Mouse (Mus musculus): ENCODE results near the gene Ran. TPM values are rescaled to one million over a fixed set of nuclear protein-coding genes. Genes with fewer than 3 reads are reported as not detected.
A peak's percentile ranks its signal among the peaks of the same experiment; 100 is the strongest.

Ran gene
- total and polyA plus RNA-seq, 3 experiments: 44.4 to 99.2 (median 88.2) TPM

DNA sequence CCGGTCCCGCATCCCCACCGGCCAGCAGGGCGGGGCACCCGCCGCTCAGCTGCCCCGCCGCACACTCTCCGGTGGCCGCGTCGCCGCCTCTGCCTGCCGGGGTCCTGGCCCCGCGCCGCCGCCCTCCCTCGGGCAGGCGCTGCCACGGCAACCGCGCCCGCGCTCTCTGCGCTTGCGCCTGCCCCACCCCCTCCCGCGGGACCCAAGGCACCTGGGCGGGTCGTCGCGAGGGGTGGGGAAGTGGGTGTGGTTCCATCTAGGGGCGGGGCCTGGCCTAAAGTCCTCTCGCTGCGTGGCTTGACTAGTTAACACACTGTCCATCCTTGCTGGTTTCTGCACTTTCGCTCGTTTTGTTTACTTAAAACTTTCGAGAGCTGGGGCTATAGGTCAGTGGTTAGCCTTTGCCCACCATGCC, 11.4 kb upstream of the Ran start, which contains the start of gene Stx2:
Stx2 (minus strand) TSS at position 163 of the 415 bp plus-strand sequence.
- Histone ChIP-seq H3K4me1 (ENCODE audit: control insufficient read depth, insufficient read depth, low read length) (peaks cover 7% of the 10 kb centered on the region), H3K9ac (ENCODE audit: low read depth, low read length) (peak within 1 kb of the TSS; percentile 79), H3K4me3 (peak within 1 kb of the TSS; percentile 66), H3K27me3 (ENCODE audit: control insufficient read depth, insufficient read depth, low read length) (no peaks in the 10 kb centered on the region), H3K27ac (peak within 1 kb of the TSS; percentile 87), H3K79me2 (replicated peaks; ENCODE audit: control insufficient read depth, insufficient read depth, low read length) (no peaks in the 10 kb centered on the region), H3K36me3 (ENCODE audit: control insufficient read depth, insufficient read depth, low read length) (no peaks in the 10 kb centered on the region)
- intact Hi-C loops (cut with DNase I): loop anchor here (1.0 kb wide), 1 partner anchor 12 kb away; the partner anchor contains the start of gene Ran
- 3% methylated on average over 39 of the region's 39 CpGs for WGBS
- TF ChIP-seq EP300 (IDR thresholded peaks at IDR 0.05; ENCODE audit: insufficient read depth, low read depth, low read length) (no peak), CTCF (IDR thresholded peaks at IDR 0.05) (peak; percentile 20; the same call in 1 of the 2 replicates), POLR2A (IDR thresholded peaks at IDR 0.05; ENCODE audit: insufficient read depth, low read depth, low read length) (peak; percentile 64)
- DNase-seq: peak; percentile 96 to 97

DNA sequence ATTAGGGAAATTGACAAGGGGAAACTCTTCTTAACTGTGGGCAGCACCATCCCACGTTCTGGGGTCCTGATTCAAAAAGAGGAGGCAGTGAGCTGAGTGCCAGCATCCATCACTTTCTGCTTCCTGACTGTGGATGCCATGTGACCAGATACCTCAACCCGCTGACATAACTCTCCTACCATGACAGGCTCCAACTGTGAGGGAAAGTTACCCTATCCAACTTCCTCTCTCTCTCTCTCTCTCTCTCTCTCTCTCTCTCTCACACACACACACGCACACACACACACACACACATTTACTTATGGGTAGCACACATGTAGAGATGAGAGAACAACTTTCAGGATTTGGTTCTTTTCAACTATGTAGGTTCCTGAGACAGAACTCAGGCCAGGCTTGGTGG, 10.3 kb upstream of the Ran start:
- Histone ChIP-seq H3K36me3 (ENCODE audit: control insufficient read depth, insufficient read depth, low read length) (no peaks in the 10 kb centered on the region), H3K27me3 (ENCODE audit: control insufficient read depth, insufficient read depth, low read length) (no peaks in the 10 kb centered on the region), H3K9ac (ENCODE audit: low read depth, low read length) (no peak overlapping the region), H3K4me1 (ENCODE audit: control insufficient read depth, insufficient read depth, low read length) (peaks cover 7% of the 10 kb centered on the region), H3K79me2 (replicated peaks; ENCODE audit: control insufficient read depth, insufficient read depth, low read length) (no peaks in the 10 kb centered on the region), H3K4me3 (no peak overlapping the region), H3K27ac (no peak overlapping the region)
- DNase-seq: no peak
- WGBS: 78% methylated on average over 3 of the region's 3 CpGs
- no peak for TF ChIP-seq POLR2A (IDR thresholded peaks at IDR 0.05; ENCODE audit: insufficient read depth, low read depth, low read length)
- no peak for TF ChIP-seq EP300 (IDR thresholded peaks at IDR 0.05; ENCODE audit: insufficient read depth, low read depth, low read length)
- no peak for TF ChIP-seq CTCF (IDR thresholded peaks at IDR 0.05)
- intact Hi-C loops (cut with DNase I): no loop called here

DNA sequence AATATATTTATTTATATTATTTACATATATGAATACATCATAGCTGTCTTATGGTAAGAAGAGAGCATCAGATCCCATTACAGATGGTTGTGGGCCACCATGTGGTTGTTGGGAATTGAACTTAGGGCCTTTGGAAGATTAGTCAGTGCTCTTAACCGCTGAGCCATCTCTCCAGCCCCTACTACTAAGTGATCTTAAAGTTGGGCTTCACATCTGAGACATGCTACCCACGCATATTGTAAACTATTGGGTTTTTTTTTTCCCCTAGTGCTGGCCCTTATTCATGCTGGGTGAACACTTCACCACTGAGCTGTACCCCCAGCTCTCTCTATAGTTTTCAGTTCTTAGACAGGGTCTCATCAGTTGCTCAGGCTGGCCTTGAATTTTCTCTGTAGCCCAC, 8.9 kb upstream of the Ran start:
- WGBS: 88% methylated on average over 2 of the region's 2 CpGs
- Histone ChIP-seq H3K4me1 (ENCODE audit: control insufficient read depth, insufficient read depth, low read length) (peaks cover 6% of the 10 kb centered on the region), H3K36me3 (ENCODE audit: control insufficient read depth, insufficient read depth, low read length) (no peaks in the 10 kb centered on the region), H3K79me2 (replicated peaks; ENCODE audit: control insufficient read depth, insufficient read depth, low read length) (no peaks in the 10 kb centered on the region), H3K9ac (ENCODE audit: low read depth, low read length) (no peak overlapping the region), H3K27me3 (ENCODE audit: control insufficient read depth, insufficient read depth, low read length) (no peaks in the 10 kb centered on the region), H3K4me3 (no peak overlapping the region), H3K27ac (no peak overlapping the region)
- no peak for TF ChIP-seq EP300 (IDR thresholded peaks at IDR 0.05; ENCODE audit: insufficient read depth, low read depth, low read length)
- TF ChIP-seq POLR2A (IDR thresholded peaks at IDR 0.05; ENCODE audit: insufficient read depth, low read depth, low read length): no peak
- TF ChIP-seq CTCF (IDR thresholded peaks at IDR 0.05): no peak
- intact Hi-C loops (cut with DNase I): no loop called here
- no peak for DNase-seq

DNA sequence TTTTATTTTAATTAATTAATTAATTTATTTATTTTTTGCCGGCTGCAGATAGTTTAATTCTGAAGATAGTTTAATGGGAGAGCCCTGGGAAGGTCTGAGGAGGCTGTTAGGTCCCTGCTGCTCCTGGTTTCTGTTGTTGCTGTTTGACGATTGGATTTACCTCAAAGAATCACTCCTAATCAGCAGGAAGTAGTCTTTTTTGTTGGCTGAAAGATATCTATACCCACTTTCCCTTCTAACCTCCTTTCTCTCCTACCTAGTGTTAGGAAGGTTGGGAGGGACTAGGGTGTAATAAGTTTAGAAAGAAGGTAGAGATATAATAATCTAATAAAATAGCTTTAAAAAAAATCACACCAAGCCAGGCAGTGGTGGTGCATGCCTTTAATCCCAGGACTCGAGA, 4.8 kb upstream of the Ran start:
- intact Hi-C loops (cut with DNase I): no loop called here
- H3K79me2 ChIP-seq (replicated peaks; ENCODE audit: control insufficient read depth, insufficient read depth, low read length): no peaks in the 10 kb centered on the region
- no peaks in the 10 kb centered on the region for H3K4me1 ChIP-seq (ENCODE audit: control insufficient read depth, insufficient read depth, low read length)
- WGBS: 66% methylated on average over 3 of the region's 3 CpGs
- no peak overlapping the region for H3K4me3 ChIP-seq
- no peak overlapping the region for H3K27ac ChIP-seq
- H3K9ac ChIP-seq (ENCODE audit: low read depth, low read length): no peak overlapping the region
- H3K36me3 ChIP-seq (ENCODE audit: control insufficient read depth, insufficient read depth, low read length): no peaks in the 10 kb centered on the region
- H3K27me3 ChIP-seq (ENCODE audit: control insufficient read depth, insufficient read depth, low read length): no peaks in the 10 kb centered on the region
- DNase-seq: no peak
- TF ChIP-seq POLR2A (IDR thresholded peaks at IDR 0.05; ENCODE audit: insufficient read depth, low read depth, low read length) (no peak), CTCF (IDR thresholded peaks at IDR 0.05) (no peak), EP300 (IDR thresholded peaks at IDR 0.05; ENCODE audit: insufficient read depth, low read depth, low read length) (no peak)

DNA sequence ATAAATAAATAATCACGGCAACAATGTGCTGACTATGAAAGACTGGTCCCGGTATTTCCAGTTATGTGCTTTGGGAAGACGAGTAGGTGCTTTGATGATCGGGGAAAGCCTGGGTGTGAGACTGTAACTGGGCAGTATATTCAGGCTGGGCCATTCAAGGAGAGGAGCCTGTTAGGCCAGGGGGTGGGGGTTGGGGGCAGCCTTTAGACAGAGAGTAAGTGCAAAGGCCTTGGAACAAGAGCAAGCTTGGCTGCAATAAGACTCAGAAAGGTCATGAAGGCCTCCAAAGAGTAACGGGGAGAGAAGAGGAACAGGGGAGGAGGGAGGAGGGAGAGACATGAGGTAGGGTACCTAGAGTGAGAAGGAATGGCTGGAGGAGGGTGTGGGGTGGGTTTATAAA, 4.3 kb upstream of the Ran start:
- Histone ChIP-seq H3K4me1 (ENCODE audit: control insufficient read depth, insufficient read depth, low read length) (no peaks in the 10 kb centered on the region), H3K27ac (no peak overlapping the region), H3K79me2 (replicated peaks; ENCODE audit: control insufficient read depth, insufficient read depth, low read length) (no peaks in the 10 kb centered on the region), H3K9ac (ENCODE audit: low read depth, low read length) (no peak overlapping the region), H3K4me3 (no peak overlapping the region), H3K27me3 (ENCODE audit: control insufficient read depth, insufficient read depth, low read length) (no peaks in the 10 kb centered on the region), H3K36me3 (ENCODE audit: control insufficient read depth, insufficient read depth, low read length) (no peaks in the 10 kb centered on the region)
- 87% methylated on average over 5 of the region's 5 CpGs for WGBS
- no peak for DNase-seq
- TF ChIP-seq POLR2A (IDR thresholded peaks at IDR 0.05; ENCODE audit: insufficient read depth, low read depth, low read length): no peak
- TF ChIP-seq EP300 (IDR thresholded peaks at IDR 0.05; ENCODE audit: insufficient read depth, low read depth, low read length): no peak
- TF ChIP-seq CTCF (IDR thresholded peaks at IDR 0.05): no peak
- intact Hi-C loops (cut with DNase I): no loop called here

DNA sequence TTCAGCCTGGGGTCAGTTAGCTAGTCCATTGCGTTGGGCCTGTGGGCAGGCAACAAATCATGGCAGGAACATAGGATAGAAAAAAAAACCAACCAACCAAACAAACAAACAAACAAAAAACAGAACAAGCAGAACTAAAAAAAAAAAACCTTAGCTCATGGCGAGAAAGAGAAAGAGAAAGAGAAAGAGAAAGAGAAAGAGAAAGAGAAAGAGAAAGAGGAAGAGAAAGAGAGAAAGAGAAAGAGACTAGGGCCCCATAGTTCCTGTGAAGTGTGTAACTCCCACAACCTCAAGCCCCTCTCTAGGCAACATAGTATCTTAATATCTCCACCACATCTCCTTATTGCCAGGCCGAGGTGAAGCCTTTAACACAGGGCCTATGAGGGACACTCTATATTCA, 3.5 kb upstream of the Ran start:
- intact Hi-C loops (cut with DNase I): no loop called here
- peaks cover 4% of the 10 kb centered on the region for H3K36me3 ChIP-seq (ENCODE audit: control insufficient read depth, insufficient read depth, low read length)
- no peak overlapping the region for H3K27ac ChIP-seq
- TF ChIP-seq POLR2A (IDR thresholded peaks at IDR 0.05; ENCODE audit: insufficient read depth, low read depth, low read length) (no peak), EP300 (IDR thresholded peaks at IDR 0.05; ENCODE audit: insufficient read depth, low read depth, low read length) (no peak), CTCF (IDR thresholded peaks at IDR 0.05) (no peak)
- no peak for DNase-seq
- peaks cover 1% of the 10 kb centered on the region for H3K4me1 ChIP-seq (ENCODE audit: control insufficient read depth, insufficient read depth, low read length)
- WGBS: 89% methylated on average over 3 of the region's 3 CpGs
- no peak overlapping the region for H3K4me3 ChIP-seq
- H3K79me2 ChIP-seq (replicated peaks; ENCODE audit: control insufficient read depth, insufficient read depth, low read length): peaks cover 2% of the 10 kb centered on the region; the same call in 1 of the 2 replicates
- H3K27me3 ChIP-seq (ENCODE audit: control insufficient read depth, insufficient read depth, low read length): no peaks in the 10 kb centered on the region
- H3K9ac ChIP-seq (ENCODE audit: low read depth, low read length): no peak overlapping the region
